Mouse (Mus musculus) left cerebral cortex, postnatal 10 days (tissue): Measurements from ENCODE around the gene Pcmt1. TPM values are rescaled to one million over a fixed set of nuclear protein-coding genes. Genes with fewer than 3 reads are reported as not detected.
A peak's percentile ranks its signal among the peaks of the same experiment; 100 is the strongest.

Experiments
- DNase-seq, 2 experiments: peaks; one replicate each; pipeline ENCODE4 v3.0.0; 2021 to 2022; ENCODE audit warnings: low spot score in 2 of 2, mixed read lengths in 1 of 2; ENCODE audit errors: extremely low spot score in 1 of 2
- intact Hi-C: fragments of 180-260 bp; cut with DNase I; formaldehyde crosslinking; loops from one replicate; pipeline ENCODE4 v1.15.1; 2025
- total RNA-seq, 2 experiments: library from RNA; stranded (reverse); gene quantifications; 2 replicates each; pipeline ENCODE4 v1.2.3; 2021

The Pcmt1 gene
- total RNA-seq, result 100 to 1,000 TPM; 150 to 153 TPM

- DNase-seq, result peak; percentile 75 to 93
- intact Hi-C loops, result no loop called here
Measured at GRCm38 (mm10) chr10:7680731-7681301, at the start of gene Pcmt1, which contains the start of gene Lats1. Pcmt1 (minus strand) TSS chr10:7681136. Lats1 (plus strand) TSS chr10:7681214.

GRCm38 (mm10) chr10:7727011-7727410 lies 46.1 kb upstream of the Pcmt1 start:
- intact Hi-C loops, result no loop called here
- DNase-seq, result no peak

GRCm38 (mm10) chr10:7726501-7726812 lies 45.5 kb upstream of the Pcmt1 start:
- intact Hi-C loops, result no loop called here
- DNase-seq, result no peak

DNA sequence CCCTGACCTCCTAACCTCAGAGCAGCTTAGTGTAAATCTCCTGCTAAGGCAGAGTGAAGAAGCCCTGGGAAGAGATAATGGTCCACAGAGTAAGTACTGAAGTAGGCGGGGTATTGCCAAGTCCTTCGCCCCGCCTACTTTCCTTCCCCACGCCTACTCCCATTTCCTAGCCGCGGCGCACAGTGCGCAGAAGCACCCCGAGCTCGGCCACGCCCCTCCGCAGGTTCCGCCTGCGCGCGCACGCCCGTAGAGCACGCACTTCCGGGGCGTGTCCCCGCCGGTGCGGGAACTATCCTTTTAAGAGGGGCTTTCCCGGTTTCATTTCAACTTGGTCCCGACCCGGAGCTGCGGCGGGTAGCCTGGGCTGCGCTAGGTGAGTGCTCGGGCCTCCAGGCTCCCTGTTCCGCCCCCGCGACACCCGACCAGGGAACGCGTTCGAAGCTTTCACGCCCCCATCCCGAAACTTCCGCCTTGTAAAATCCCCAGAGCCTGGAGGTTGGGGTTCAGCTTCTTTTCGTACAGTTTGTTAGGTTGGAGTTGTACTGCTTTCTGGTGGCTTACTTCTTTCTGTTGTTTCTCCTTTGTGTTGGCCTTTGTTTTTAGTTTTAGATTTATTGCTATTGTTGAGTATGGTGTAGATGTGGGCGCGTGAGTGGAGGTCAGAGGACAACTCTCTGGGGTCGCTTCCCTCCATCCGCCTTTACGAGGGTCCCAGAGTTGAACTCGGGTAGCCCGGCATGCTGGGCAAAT lies 45.0 kb upstream of the Pcmt1 start, which contains the start of gene Katna1:
Katna1 (plus strand) TSS at position 250 of the 750 bp plus-strand sequence.
- peak; percentile 83 to 97 for DNase-seq
- intact Hi-C loops, result no loop called here

DNA sequence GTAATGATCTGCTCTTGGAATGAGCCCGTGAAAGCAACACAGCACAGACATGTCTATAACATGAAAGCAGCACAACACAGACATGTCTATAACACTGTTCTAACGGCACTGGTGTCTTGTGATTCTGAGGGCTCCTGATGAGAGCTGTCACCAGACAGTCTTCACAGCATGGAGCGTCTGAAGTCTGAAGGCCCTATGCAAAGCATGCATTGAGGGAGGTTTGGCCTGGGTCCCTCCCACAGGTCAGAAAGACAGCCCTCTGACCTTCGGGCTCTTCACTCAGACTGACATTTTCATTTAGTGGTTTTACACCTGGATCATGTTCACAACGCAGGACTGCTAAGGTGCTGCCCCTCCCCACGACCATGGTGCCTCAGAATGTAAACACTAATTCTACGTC lies 34.1 kb upstream of the Pcmt1 start:
- intact Hi-C loops, result no loop called here
- DNase-seq, result no peak

DNA sequence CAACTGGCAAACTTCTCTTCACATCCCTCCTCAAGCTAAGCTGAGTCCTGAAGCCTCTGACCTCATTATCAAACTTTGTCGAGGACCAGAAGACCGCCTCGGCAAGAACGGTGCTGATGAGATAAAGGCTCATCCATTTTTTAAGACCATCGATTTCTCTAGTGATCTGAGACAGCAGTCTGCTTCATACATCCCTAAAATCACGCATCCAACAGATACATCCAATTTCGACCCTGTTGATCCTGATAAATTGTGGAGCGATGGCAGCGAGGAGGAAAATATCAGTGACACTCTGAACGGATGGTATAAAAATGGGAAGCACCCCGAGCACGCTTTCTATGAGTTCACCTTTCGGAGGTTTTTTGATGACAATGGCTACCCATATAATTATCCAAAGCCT lies 31.6 kb upstream of the Pcmt1 start:
- intact Hi-C loops, result no loop called here
- no peak for DNase-seq

DNA sequence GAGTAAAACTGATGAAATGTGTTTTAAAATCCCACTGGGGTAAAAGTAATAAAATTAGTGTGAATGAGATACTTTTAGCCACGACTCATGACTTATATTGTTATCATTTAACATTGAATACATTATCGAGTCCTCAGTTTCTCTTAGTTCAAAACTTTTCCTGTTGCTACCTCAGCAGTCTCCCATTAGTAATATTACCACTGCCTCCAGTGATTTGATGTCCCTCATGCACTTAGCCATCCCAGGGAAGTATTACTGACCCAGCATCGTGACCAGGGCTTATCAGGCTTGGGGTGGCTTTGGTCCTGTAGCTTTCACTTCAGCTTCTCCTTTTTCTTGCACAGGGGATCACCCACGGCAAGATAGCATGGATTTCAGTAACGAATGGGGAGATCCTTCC lies 29.2 kb upstream of the Pcmt1 start:
- intact Hi-C loops, result no loop called here
- no peak for DNase-seq

GRCm38 (mm10) chr10:7702586-7702985 lies 21.6 kb upstream of the Pcmt1 start:
- intact Hi-C loops, result loop anchor here (5.0 kb wide), 1 partner anchor 100 kb away; no protein-coding TSS in a partner anchor
- DNase-seq, result no peak

DNA sequence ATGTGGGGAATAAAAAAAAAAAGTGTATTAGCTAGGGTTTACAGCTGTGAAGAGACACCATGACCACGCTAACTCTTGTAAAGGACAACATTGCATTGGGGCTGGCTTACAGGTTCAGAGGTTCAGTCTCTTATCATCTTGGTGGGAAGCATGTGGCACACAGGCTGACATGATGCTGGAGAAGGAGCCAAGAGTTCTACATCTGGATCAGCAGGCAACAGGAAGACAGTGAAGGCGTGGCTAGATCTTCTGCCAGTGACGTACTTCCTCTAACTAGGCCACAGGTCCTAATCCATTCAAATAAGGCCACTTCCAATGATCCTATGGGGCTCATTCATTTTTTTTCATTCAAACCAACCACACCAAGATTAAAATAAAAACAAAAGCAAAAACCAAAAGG lies 19.2 kb upstream of the Pcmt1 start:
- intact Hi-C loops, result loop anchor here (5.0 kb wide), 1 partner anchor 102 kb away; no protein-coding TSS in a partner anchor

GRCm38 (mm10) chr10:7695286-7695685 lies 14.3 kb upstream of the Pcmt1 start:
- intact Hi-C loops, result no loop called here
- DNase-seq, result no peak

More for the DNA sequence above, 19.2 kb upstream of the Pcmt1 start:
- DNase-seq, result no peak

DNA sequence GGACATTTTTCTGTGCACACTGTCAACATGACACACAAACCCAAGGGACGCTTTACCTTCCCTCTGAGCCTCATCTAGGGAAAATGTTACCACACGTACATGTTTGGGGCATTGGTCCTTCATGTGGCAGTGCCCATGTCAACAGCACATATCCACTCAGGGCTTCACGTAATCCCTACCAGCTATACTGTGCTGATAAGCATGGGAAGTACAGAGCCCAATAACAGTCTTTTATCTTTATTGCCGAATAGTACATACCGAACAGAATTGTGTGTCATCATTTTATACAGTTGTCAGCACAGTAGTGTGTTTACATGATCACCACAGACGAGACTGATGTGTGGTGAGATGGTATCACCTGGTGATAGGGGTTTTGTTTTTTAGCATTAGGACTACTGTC lies 6.0 kb upstream of the Pcmt1 start:
- no peak for DNase-seq
- intact Hi-C loops, result no loop called here

GRCm38 (mm10) chr10:7682249-7682648 lies 1.3 kb upstream of the Pcmt1 start:
- DNase-seq, result no peak
- intact Hi-C loops, result no loop called here

- intact Hi-C loops, result no loop called here
Measured at GRCm38 (mm10) chr10:7681343-7682025, 548 bp upstream of the Pcmt1 start.

GRCm38 (mm10) chr10:7673673-7674072 lies 7.3 kb downstream of the Pcmt1 start:
- intact Hi-C loops, result no loop called here
- DNase-seq, result no peak

More at GRCm38 (mm10) chr10:7681343-7682025, 548 bp upstream of the Pcmt1 start:
- DNase-seq, result peak; percentile 49 to 85

GRCm38 (mm10) chr10:7667342-7667802 lies 13.6 kb downstream of the Pcmt1 start, which contains the start of gene Nup43:
Nup43 (plus strand) TSS chr10:7667503.
- DNase-seq, result peak; percentile 92 to 93
- intact Hi-C loops, result no loop called here

- DNase-seq, result no peak
- intact Hi-C loops, result no loop called here
Measured at GRCm38 (mm10) chr10:7664889-7665288, 16.0 kb downstream of the Pcmt1 start.

DNA sequence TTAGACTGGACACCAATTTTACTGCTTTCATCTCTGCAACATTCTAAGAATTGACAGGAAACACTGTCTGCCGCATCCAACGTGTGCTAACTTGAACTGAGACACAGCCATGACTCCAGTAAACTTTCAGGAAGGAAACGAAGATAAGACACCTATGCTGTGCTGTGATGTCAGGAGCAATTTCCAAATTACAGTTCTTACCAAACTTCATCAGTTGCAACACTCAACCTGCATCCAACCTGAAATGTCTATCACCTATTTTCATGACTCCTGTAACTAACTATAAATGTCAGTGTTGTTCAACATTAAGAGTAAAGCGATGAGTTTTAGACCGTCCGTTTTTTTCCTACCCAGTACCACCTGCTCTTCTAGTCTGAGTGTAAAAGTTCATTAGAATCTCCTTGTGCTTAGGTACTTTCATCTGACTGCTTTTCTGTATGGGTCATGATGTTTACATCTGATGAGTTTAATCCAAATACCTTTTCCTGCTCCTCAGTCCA lies 16.9 kb downstream of the Pcmt1 start:
- intact Hi-C loops, result no loop called here
- DNase-seq, result no peak

GRCm38 (mm10) chr10:7663159-7664026 lies 17.5 kb downstream of the Pcmt1 start:
- intact Hi-C loops, result no loop called here

More at GRCm38 (mm10) chr10:7663159-7664026, 17.5 kb downstream of the Pcmt1 start:
- peak; percentile 78 to 95 for DNase-seq
